In the genomic region with DNA sequence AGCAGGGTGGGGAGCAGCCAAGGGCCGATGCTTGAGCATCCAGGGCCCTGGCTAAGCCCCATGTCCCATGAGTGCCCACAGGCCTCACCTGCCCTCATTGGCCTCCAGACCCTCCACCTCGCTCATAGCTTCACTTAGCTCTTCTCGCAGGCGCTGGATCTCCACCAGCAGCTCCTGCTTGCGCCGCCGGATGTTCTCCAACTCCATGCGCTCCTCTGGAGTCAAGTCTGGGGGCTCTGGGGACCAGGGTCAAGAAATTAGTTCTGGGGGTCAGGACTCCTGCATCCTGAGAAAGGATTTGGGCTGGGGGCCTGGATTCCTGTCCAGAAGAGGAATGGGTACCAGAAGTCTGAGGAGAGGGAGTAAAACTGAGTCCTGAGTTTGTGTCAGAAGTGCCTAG, we compare ENCODE assay signal across 8 mouse cellular contexts. TPM values are rescaled to one million over a fixed set of nuclear protein-coding genes. Genes with fewer than 3 reads are reported as not detected.
A peak's percentile ranks its signal among the peaks of the same experiment; 100 is the strongest.
DNase-seq lines count a peak whose midpoint lies in the region; ATAC-seq and TF ChIP-seq lines count a peak whose summit lies in the region.

No protein-coding gene starts in this region.

- intact Hi-C loops in heart, postnatal 36 days (cut with DNase I), result no loop called here

- H3K36me3 ChIP-seq in heart, embryonic 12.5 days, result peaks cover 51% of the 10 kb centered on the region
- peaks cover 8 to 13% of the 10 kb centered on the region in 2 experiments for H3K36me3 ChIP-seq in MEL (ENCODE audit: control insufficient read depth in 1 of 2, insufficient read depth in 2 of 2, low read length in 2 of 2)
- H3K36me3 ChIP-seq in hindbrain, embryonic 12.5 days, result peaks cover 51% of the 10 kb centered on the region
- H3K36me3 ChIP-seq in midbrain, embryonic 11.5 days (ENCODE audit: control insufficient read depth, insufficient read depth, low read length), result peaks cover 42% of the 10 kb centered on the region

- no peaks in the 10 kb centered on the region for H3K9me3 ChIP-seq in heart, embryonic 12.5 days (replicated peaks)
- no peaks in the 10 kb centered on the region for H3K9me3 ChIP-seq in MEL (replicated peaks; ENCODE audit: insufficient read depth, low read length)
- no peaks in the 10 kb centered on the region for H3K9me3 ChIP-seq in hindbrain, embryonic 12.5 days (replicated peaks)
- H3K9me3 ChIP-seq in midbrain, embryonic 11.5 days (ENCODE audit: control insufficient read depth, low read length), result no peaks in the 10 kb centered on the region

- DNase-seq in heart, postnatal 36 days, result no peak
- DNase-seq in MEL (ENCODE audit: low read depth, low spot score), result no peak
- no peak for DNase-seq in midbrain, embryonic 11.5 days (ENCODE audit: low spot score, missing footprints)
- DNase-seq in adrenal gland, postnatal 4 days (ENCODE audit: low spot score in 2 of 2), result no peak
- DNase-seq in frontal cortex, postnatal 25 days (ENCODE audit: low spot score in 2 of 2), result no peak

- TF ChIP-seq EP300 in MEL (IDR thresholded peaks at IDR 0.05; ENCODE audit: low read depth in 1 of 2, low read length in 2 of 2), result no peak

- ATAC-seq in heart, embryonic 12.5 days (ENCODE audit: insufficient number of reproducible peaks, low FRiP score), result no peak
- no peak for ATAC-seq in hindbrain, embryonic 12.5 days (ENCODE audit: low FRiP score)
- ATAC-seq in midbrain, embryonic 11.5 days (ENCODE audit: low FRiP score), result no peak
- ATAC-seq in monocyte, adult 5-6 weeks (replicated peaks; ENCODE audit: insufficient number of reproducible peaks, low FRiP score, low TSS enrichment, poor library complexity, severe bottlenecking), result no peak

- no peak for TF ChIP-seq POLR2A in MEL (IDR thresholded peaks at IDR 0.05; ENCODE audit: control insufficient read depth in 1 of 2, insufficient read depth in 1 of 2, low read depth in 1 of 2, low read length in 2 of 2, poor library complexity in 1 of 2)

- peak overlapping the region; percentile 82 for H3K4me2 ChIP-seq in heart, embryonic 12.5 days
- peak overlapping the region; percentile 68 for H3K4me2 ChIP-seq in hindbrain, embryonic 12.5 days (replicated peaks)
- peak overlapping the region; percentile 95 for H3K4me2 ChIP-seq in midbrain, embryonic 11.5 days

- H3K79me2 ChIP-seq in MEL (ENCODE audit: control insufficient read depth, insufficient read depth, low read length, poor library complexity), result peaks cover 12% of the 10 kb centered on the region

- no peak for TF ChIP-seq RAD21 in MEL (IDR thresholded peaks at IDR 0.05; ENCODE audit: low read depth, low read length)

- H3K27me3 ChIP-seq in heart, embryonic 12.5 days (replicated peaks), result 0 out of 2 replicates have a peak, but pooled peaks cover 4% of the 10 kb centered on the region
- H3K27me3 ChIP-seq in MEL (ENCODE audit: control insufficient read depth in 1 of 2, insufficient read depth in 2 of 2, low read length in 2 of 2), result no peaks in the 10 kb centered on the region
- no peaks in the 10 kb centered on the region for H3K27me3 ChIP-seq in hindbrain, embryonic 12.5 days
- no peaks in the 10 kb centered on the region for H3K27me3 ChIP-seq in midbrain, embryonic 11.5 days (ENCODE audit: control insufficient read depth, insufficient read depth, low read length)

- H3K4me1 ChIP-seq in heart, embryonic 12.5 days (replicated peaks), result peaks cover 28% of the 10 kb centered on the region
- peaks cover 11 to 22% of the 10 kb centered on the region in 2 experiments for H3K4me1 ChIP-seq in MEL (ENCODE audit: control insufficient read depth in 1 of 2, insufficient read depth in 2 of 2, low read length in 2 of 2)
- peaks cover 44% of the 10 kb centered on the region for H3K4me1 ChIP-seq in hindbrain, embryonic 12.5 days
- peaks cover 26% of the 10 kb centered on the region for H3K4me1 ChIP-seq in midbrain, embryonic 11.5 days (ENCODE audit: control insufficient read depth, insufficient read depth, low read length)

- H3K27ac ChIP-seq in heart, embryonic 12.5 days (ENCODE audit: poor library complexity, severe bottlenecking), result no peak overlapping the region
- no peak overlapping the region for H3K27ac ChIP-seq in MEL (ENCODE audit: control insufficient read depth, low read depth, low read length)
- peak overlapping the region; percentile 100; the same call in 1 of the 2 replicates for H3K27ac ChIP-seq in hindbrain, embryonic 12.5 days
- no peak overlapping the region for H3K27ac ChIP-seq in midbrain, embryonic 11.5 days (ENCODE audit: low read depth, low read length)

- H3K9ac ChIP-seq in heart, embryonic 12.5 days, result peak overlapping the region; percentile 98
- H3K9ac ChIP-seq in MEL (ENCODE audit: control insufficient read depth, low read depth, low read length, poor library complexity, severe bottlenecking), result peak overlapping the region; percentile 99
- H3K9ac ChIP-seq in hindbrain, embryonic 12.5 days, result peak overlapping the region; percentile 100
- H3K9ac ChIP-seq in midbrain, embryonic 11.5 days (ENCODE audit: low read length), result peak overlapping the region; percentile 99

- peak overlapping the region; percentile 94 for H3K4me3 ChIP-seq in heart, embryonic 12.5 days
- no peak overlapping the region for H3K4me3 ChIP-seq in MEL (ENCODE audit: control insufficient read depth in 1 of 2, insufficient read depth in 1 of 2, low read depth in 2 of 2, low read length in 2 of 2)
- H3K4me3 ChIP-seq in hindbrain, embryonic 12.5 days, result peak overlapping the region; percentile 98
- peak overlapping the region; percentile 95 for H3K4me3 ChIP-seq in midbrain, embryonic 11.5 days (ENCODE audit: low read depth, low read length)

- 83% methylated on average over 8 of the region's 8 CpGs for WGBS in heart, embryonic 12.5 days
- WGBS in hindbrain, embryonic 12.5 days, result 88% methylated on average over 8 of the region's 8 CpGs
- WGBS in midbrain, embryonic 11.5 days, result 89% methylated on average over 8 of the region's 8 CpGs

- no peak for TF ChIP-seq CTCF in MEL (IDR thresholded peaks at IDR 0.05 in 2 of 3, conservative IDR thresholded peaks at IDR 0.05 in 1 of 3; ENCODE audit: control insufficient read depth in 1 of 3, insufficient read depth in 1 of 3, low read depth in 2 of 3, low read length in 3 of 3, poor library complexity in 1 of 3, severe bottlenecking in 1 of 3)

RNA-seq across cellular contexts. Expression of a gene that starts 1.5 kb away (rescaled TPM):
- polyA plus RNA-seq in heart, embryonic 12.5 days (2016; fragmentation: Nextera tagmentation; extraction: Ambion mirVana), result 108 and 115 TPM in 2 replicates
- total RNA-seq in heart, postnatal 36 days (2021), result 10 to 100 TPM; 67.2 to 73.0 TPM
- 42.6 and 52.9 TPM in 2 replicates for total RNA-seq in MEL (2012; rRNA removed)
- 10 to 100 TPM in 1 of 2 experiments, not detected in 1; 92.2 TPM for polyA plus RNA-seq in MEL (2012; ENCODE audit: insufficient read depth in 1 of 2, insufficient read length in 2 of 2, low read depth in 1 of 2, low replicate concordance in 2 of 2, missing spikeins in 1 of 2)
- 280 and 284 TPM in 2 replicates for polyA plus RNA-seq in hindbrain, embryonic 12.5 days (2016; fragmentation: Nextera tagmentation; extraction: Ambion mirVana)
- polyA plus RNA-seq in midbrain, embryonic 11.5 days (2014; fragmentation: Nextera tagmentation; extraction: Ambion mirVana), result 224 and 225 TPM in 2 replicates
- 100 to 1,000 TPM; 124 to 126 TPM for total RNA-seq in adrenal gland, postnatal 4 days (2021)
- 59.2 to 78.0 TPM (median 72.7 TPM) in 3 replicates for total RNA-seq in monocyte, adult 5-6 weeks (2017)

RNA-seq across cellular contexts. Expression of a gene that starts 11.7 kb away (rescaled TPM):
- polyA plus RNA-seq in heart, embryonic 12.5 days (2016; fragmentation: Nextera tagmentation; extraction: Ambion mirVana), result 0.63 and 0.70 TPM in 2 replicates
- under 1 TPM; 0.67 to 0.98 TPM for total RNA-seq in heart, postnatal 36 days (2021)
- total RNA-seq in MEL (2012; rRNA removed), result 0.39 and 0.46 TPM in 2 replicates
- polyA plus RNA-seq in MEL (2012; ENCODE audit: insufficient read depth in 1 of 2, insufficient read length in 2 of 2, low read depth in 1 of 2, low replicate concordance in 2 of 2, missing spikeins in 1 of 2), result 1 to 10 TPM in 1 of 2 experiments, not detected in 1; 1.3 TPM
- 0.80 and 0.96 TPM in 2 replicates for polyA plus RNA-seq in hindbrain, embryonic 12.5 days (2016; fragmentation: Nextera tagmentation; extraction: Ambion mirVana)
- 0.69 and 0.75 TPM in 2 replicates for polyA plus RNA-seq in midbrain, embryonic 11.5 days (2014; fragmentation: Nextera tagmentation; extraction: Ambion mirVana)
- total RNA-seq in adrenal gland, postnatal 4 days (2021), result under 1 TPM; 0.45 to 0.53 TPM
- 0.19 TPM in 1 of 3 replicates, not detected in the others for total RNA-seq in monocyte, adult 5-6 weeks (2017)

RNA-seq across cellular contexts. Expression of a gene that starts 17.8 kb away (rescaled TPM):
- 43.9 and 46.6 TPM in 2 replicates for polyA plus RNA-seq in heart, embryonic 12.5 days (2016; fragmentation: Nextera tagmentation; extraction: Ambion mirVana)
- 10 to 100 TPM; 11.5 to 11.6 TPM for total RNA-seq in heart, postnatal 36 days (2021)
- total RNA-seq in MEL (2012; rRNA removed), result 132 and 173 TPM in 2 replicates
- polyA plus RNA-seq in MEL (2012; ENCODE audit: insufficient read depth in 1 of 2, insufficient read length in 2 of 2, low read depth in 1 of 2, low replicate concordance in 2 of 2, missing spikeins in 1 of 2), result 100 to 1,000 TPM in 1 of 2 experiments, 10 to 100 TPM in 1; 82.2 to 108 TPM
- polyA plus RNA-seq in hindbrain, embryonic 12.5 days (2016; fragmentation: Nextera tagmentation; extraction: Ambion mirVana), result 43.2 and 45.8 TPM in 2 replicates
- 64.0 and 67.9 TPM in 2 replicates for polyA plus RNA-seq in midbrain, embryonic 11.5 days (2014; fragmentation: Nextera tagmentation; extraction: Ambion mirVana)
- total RNA-seq in adrenal gland, postnatal 4 days (2021), result 10 to 100 TPM; 28.2 to 28.3 TPM
- total RNA-seq in monocyte, adult 5-6 weeks (2017), result 5.8 to 8.7 TPM (median 6.7 TPM) in 3 replicates

RNA-seq across cellular contexts. Expression of a gene that starts 28.5 kb away (rescaled TPM):
- polyA plus RNA-seq in heart, embryonic 12.5 days (2016; fragmentation: Nextera tagmentation; extraction: Ambion mirVana), result 0.23 and 0.40 TPM in 2 replicates
- not detected for total RNA-seq in heart, postnatal 36 days (2021)
- 0.08 and 0.16 TPM in 2 replicates for total RNA-seq in MEL (2012; rRNA removed)
- under 1 TPM in 1 of 2 experiments, not detected in 1; 0.47 TPM for polyA plus RNA-seq in MEL (2012; ENCODE audit: insufficient read depth in 1 of 2, insufficient read length in 2 of 2, low read depth in 1 of 2, low replicate concordance in 2 of 2, missing spikeins in 1 of 2)
- 2.4 and 3.0 TPM in 2 replicates for polyA plus RNA-seq in hindbrain, embryonic 12.5 days (2016; fragmentation: Nextera tagmentation; extraction: Ambion mirVana)
- polyA plus RNA-seq in midbrain, embryonic 11.5 days (2014; fragmentation: Nextera tagmentation; extraction: Ambion mirVana), result 1.5 and 2.4 TPM in 2 replicates
- 1 to 10 TPM in 1 of 2 experiments, under 1 TPM in 1; 0.64 to 1.0 TPM for total RNA-seq in adrenal gland, postnatal 4 days (2021)
- 1.3 to 7.5 TPM in 2 of 3 replicates, not detected in the other for total RNA-seq in monocyte, adult 5-6 weeks (2017)

RNA-seq across cellular contexts. Expression of a gene that starts 29.4 kb away (rescaled TPM):
- 0.53 and 0.86 TPM in 2 replicates for polyA plus RNA-seq in heart, embryonic 12.5 days (2016; fragmentation: Nextera tagmentation; extraction: Ambion mirVana)
- total RNA-seq in heart, postnatal 36 days (2021), result under 1 TPM; 0.14 TPM
- total RNA-seq in MEL (2012; rRNA removed), result 0.03 and 0.04 TPM in 2 replicates
- under 1 TPM in 1 of 2 experiments, not detected in 1; 0.40 TPM for polyA plus RNA-seq in MEL (2012; ENCODE audit: insufficient read depth in 1 of 2, insufficient read length in 2 of 2, low read depth in 1 of 2, low replicate concordance in 2 of 2, missing spikeins in 1 of 2)
- polyA plus RNA-seq in hindbrain, embryonic 12.5 days (2016; fragmentation: Nextera tagmentation; extraction: Ambion mirVana), result 8.4 and 11.9 TPM in 2 replicates
- polyA plus RNA-seq in midbrain, embryonic 11.5 days (2014; fragmentation: Nextera tagmentation; extraction: Ambion mirVana), result 4.6 and 4.8 TPM in 2 replicates
- total RNA-seq in adrenal gland, postnatal 4 days (2021), result 10 to 100 TPM; 17.2 to 18.8 TPM
- total RNA-seq in monocyte, adult 5-6 weeks (2017), result not detected in 3 replicates

Comparison
In these comparisons a context has a peak if more than half of its experiments do, and no peak if none do; other contexts are left out.
1. H3K4me3 ChIP-seq: peak in heart, embryonic 12.5 days (single experiment), hindbrain, embryonic 12.5 days (single experiment) and midbrain, embryonic 11.5 days (single experiment); none in MEL (0 of 2).
2. Peak in every context shown above with its lines, with median percentiles within 50 percentile points of each other: H3K4me2 ChIP-seq and H3K9ac ChIP-seq.